Mouse (Mus musculus) hematopoietic stem cell, adult 5-6 weeks (primary cell): ENCODE results near the gene Rarb. TPM values are rescaled to one million over a fixed set of nuclear protein-coding genes. Genes with fewer than 3 reads are reported as not detected.

Experiments used
- ATAC-seq, 2 experiments: fragments of 125-278 bp in 1 of 2; replicated peaks in 1 of 2; 2 replicates each; pipeline ENCODE4 v1.8.0; 2016 to 2017; ENCODE audit warnings: inconsistent platforms in 2 of 2, mild to moderate bottlenecking in 2 of 2, moderate number of reproducible peaks in 2 of 2, low read depth in 1 of 2, moderate TSS enrichment in 1 of 2; ENCODE audit not compliant: low FRiP score in 2 of 2, poor library complexity in 2 of 2, severe bottlenecking in 2 of 2, insufficient read depth in 1 of 2, low TSS enrichment in 1 of 2
- total RNA-seq: library from RNA; stranded (forward); fragments of 172-1452, 232-1000 nt; gene quantifications from 2 replicates; pipeline ENCODE4 v1.2.3, GENCODE M21; 2017

Gene Rarb
- total RNA-seq, 1 experiment from 2014 or later: 0.94 TPM

DNA sequence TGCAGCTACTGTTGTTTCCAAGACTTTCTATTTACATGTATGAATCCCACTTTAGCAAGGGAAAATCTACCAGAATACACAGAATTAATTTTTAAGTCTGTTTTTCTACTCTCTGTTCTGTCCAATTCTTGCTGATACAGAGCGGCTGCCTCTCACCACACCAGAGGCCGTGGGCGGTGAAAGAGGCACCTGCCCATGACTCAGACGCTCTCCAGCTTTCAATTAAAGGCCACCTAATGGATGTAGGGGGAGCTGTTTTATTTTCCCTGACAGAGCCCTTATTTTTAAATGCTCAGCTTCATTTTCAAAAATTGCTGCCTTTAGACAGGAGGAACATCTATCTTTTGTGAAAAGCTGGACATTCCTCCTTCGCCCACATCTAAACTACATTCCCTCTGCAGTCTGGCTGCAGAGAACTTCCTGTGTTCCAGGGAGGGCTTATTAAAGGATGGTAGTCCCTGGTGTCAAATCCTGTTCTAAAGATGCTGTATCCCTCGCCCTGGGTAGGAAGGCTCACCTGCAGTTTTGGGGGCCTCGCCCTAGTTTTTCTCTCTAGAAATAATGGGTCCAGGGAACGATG lies 299.3 kb downstream of the Rarb start:
- ATAC-seq: peak; percentile 62 to 85; a peak in 3 of 4 replicates

DNA sequence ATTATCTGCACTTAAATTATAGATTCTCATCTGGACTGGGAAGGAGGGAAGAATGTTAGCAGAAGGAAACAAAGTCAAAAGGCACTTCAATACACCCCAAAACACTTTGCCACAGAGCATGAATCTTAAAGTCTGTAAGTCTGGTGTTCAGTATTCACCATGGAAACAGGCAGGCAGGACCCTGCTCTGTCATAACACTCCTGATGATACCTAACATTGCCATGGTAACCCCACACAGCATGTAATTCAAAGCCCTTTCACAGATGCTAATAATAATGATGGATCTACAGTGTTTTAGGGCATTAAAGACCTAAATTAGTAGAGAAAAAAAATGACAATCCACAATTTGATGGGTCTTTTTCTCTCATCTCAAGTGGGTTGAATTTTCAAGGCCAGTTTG lies 301.0 kb downstream of the Rarb start:
- no peak for ATAC-seq

GRCm38 (mm10) chr14:16515731-16516130 lies 303.2 kb downstream of the Rarb start:
- no peak for ATAC-seq

DNA sequence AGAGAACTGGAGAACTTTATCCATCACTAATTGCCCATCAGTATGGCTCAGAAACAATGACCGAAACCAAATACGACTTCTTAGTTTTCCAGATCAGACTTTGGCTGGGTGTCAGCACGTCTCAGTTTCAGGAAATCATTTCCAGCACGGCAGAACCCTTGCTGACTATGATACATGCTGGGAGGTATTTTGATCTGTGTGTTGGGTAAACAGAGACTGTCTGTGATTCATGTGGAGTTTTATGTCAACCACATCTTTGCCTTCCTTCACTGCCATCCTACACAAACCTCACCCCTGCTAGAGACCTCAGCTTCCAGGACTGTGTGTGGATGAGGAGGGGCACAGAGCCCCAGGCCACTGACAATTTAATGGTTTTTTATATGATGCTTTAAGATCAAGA lies 308.4 kb downstream of the Rarb start:
- no peak for ATAC-seq

DNA sequence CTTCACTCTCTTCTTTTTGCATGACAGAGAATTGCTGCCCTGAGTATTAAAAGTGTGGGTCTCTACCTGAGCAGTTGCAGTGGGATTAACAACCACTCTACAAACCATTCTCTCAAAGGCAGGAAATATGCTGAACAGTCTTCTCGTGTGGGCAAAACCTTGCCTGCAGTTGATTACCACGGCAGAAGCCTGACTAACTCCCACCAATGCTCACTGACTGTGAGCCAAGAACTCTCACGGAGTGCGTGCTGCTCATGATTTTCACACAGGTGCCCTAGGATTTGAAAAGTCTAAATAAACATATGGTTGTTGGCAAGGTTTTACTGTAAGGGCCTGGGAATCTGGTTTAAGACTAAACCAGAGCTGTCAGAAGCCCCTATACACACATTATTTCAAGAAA lies 309.1 kb downstream of the Rarb start:
- ATAC-seq: no peak

- ATAC-seq: no peak
Measured at GRCm38 (mm10) chr14:16508760-16509159, 310.2 kb downstream of the Rarb start.

GRCm38 (mm10) chr14:16497226-16497661 lies 321.7 kb downstream of the Rarb start:
- no peak for ATAC-seq

DNA sequence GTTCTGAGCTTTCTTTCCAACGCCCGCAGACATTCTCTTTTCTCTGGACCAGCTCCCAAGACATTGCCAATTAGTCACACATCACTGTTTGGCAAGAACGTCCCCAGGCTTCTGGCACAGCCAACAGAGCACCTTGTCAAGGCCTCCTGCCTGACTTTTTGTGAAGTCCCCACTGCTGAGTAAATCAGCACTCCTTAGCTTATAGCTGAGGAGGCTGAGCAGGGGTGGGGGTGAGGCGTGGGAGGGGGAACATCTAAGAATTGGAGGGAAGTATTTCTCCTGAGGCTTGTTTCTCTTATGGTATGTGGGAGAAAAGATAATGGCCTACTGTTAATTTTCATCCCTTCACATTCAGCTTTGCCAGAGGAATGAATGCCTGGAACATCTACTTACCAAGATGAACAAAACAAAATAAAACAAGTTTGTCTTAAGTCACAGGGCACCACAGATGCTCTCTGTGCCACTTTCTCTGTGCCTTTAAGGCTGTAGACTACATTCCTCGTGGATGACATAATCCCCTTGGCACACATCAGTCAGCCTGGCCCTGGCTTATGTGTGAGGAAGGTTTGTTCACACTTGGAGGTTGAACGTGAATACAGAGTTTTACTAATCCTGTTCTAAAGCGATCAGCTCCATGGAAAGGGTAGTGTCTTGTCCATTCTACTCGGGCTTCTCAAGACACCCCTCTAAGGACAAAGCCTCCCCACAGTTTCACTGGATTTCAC lies 335.1 kb downstream of the Rarb start:
- ATAC-seq: no peak

DNA sequence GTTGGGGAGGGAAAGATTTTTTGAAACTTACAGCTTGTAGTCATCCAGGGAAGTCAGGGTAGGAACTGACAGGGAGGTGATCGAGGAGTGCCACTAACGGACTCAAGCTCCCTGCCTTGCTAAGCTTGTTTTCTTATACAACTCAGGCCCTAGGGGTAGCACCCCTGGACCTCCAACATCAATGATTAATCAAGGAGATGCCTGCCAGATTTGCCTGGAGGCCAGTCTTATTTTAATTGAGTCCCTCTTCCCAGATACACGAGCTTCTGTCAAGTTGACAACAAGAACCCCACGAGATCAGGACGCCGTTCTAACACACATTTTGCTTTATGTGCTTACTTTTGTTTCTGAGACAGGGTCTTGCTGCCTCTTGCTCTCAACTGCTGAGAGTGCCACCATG lies 338.3 kb downstream of the Rarb start:
- ATAC-seq: no peak

GRCm38 (mm10) chr14:16479521-16479920 lies 339.4 kb downstream of the Rarb start:
- ATAC-seq: no peak

DNA sequence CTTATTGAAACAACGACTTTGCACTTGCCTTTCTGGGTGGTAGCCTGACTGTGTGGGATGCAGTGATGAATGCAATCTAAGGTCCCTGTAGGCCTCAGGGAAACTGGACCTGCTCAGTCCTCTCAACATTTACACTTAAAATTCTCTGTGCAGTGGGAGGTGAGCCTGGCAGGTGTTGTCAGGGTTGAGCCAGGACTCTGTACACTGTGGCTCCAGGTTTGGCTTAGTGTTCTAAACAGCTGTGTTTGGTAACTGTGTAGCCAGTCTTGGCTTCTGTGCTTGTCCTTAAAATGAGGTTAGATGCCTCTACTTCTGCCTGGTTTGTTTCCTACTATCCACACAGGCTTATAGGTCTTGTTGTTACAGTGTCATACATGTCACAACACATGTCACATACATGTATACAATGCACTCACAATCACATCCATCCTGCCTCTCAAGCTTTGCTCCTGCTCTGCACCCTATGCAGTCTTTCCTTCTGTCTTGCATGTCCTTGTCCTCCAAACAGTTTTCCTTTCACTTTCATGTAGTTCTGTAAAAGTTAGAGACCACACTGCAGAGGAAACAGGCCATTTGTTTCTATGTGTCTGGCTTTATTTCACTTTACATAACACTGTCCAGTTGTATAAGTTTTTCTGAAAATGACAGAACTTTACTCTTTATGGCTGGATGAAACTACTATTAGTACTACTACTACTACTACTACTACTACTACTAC lies 340.2 kb downstream of the Rarb start:
- ATAC-seq: peak; percentile 83 to 89

DNA sequence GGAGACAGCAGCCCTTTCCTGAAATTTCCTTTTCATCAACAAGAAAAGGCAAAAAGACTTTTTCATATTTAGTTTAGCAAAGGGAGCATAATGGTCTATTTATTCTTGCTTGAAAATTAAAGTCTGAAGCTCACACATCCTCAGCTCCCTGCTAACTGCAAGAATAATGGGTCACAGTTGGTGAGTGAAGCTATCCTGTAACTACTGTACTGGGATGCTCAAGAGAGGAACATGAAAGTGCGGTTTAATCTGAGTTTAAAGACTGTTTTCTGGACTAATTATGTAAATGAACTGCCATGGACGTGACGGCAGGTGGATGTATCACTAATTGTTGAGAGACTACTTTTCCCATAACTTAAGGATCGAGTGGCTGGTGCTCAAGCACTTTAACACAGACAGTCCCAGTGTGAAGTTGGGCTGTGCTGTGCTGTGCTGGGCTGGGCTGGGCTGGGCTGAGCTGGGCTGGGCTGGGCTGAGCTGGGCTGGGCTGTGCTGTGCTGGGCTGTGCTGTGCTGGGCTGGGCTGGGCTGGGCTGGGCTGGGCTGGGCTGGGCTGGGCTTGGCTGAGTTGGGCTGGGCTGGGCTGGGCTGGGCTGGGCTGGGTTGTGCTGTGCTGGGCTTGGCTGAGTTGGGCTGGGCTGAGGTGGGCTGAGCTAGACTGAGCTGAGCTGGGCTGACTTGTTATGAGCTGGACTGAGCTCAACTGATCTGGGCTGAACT lies 370.5 kb downstream of the Rarb start:
- ATAC-seq: peak; percentile 51 to 52; a peak in 2 of 4 replicates

DNA sequence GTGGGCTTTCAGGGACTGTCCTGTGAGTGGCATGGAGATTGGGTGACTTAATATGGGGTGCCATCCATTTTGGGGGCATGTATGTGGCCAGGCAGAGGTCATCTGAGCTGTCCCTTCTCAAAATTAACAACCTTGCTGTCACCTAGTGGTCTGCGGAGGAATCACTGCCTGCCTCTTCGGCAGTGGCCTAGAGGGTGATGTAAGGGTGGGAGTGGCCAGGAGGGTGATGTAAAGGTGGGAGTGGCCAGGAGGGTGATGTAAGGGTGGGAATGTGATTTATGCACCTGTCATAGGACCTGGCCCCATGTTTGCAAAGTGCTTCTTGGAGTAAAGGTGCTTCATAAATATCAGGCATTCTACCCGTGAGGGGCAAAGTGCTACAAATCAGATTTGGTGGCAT lies 371.4 kb downstream of the Rarb start:
- peak; percentile 78 to 84 for ATAC-seq

DNA sequence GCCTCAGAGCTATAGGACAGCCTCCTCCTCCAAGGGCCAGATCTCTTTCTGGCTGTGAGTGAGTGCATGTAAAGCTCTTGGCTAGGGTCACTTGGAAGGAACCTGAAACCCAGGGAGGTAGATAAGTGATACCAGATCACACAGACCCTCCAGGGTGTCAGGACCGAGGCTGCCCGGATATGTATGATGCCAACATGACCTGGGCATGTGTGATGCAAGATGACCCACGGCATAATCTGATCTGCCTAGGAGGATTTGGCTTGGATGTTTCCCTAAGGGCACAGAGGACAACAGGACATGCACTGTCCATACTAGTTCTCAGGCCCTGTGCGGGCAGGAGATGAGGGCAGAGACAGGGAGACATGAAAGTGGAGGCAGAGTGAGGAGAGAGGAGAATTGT lies 374.1 kb downstream of the Rarb start:
- ATAC-seq: no peak

DNA sequence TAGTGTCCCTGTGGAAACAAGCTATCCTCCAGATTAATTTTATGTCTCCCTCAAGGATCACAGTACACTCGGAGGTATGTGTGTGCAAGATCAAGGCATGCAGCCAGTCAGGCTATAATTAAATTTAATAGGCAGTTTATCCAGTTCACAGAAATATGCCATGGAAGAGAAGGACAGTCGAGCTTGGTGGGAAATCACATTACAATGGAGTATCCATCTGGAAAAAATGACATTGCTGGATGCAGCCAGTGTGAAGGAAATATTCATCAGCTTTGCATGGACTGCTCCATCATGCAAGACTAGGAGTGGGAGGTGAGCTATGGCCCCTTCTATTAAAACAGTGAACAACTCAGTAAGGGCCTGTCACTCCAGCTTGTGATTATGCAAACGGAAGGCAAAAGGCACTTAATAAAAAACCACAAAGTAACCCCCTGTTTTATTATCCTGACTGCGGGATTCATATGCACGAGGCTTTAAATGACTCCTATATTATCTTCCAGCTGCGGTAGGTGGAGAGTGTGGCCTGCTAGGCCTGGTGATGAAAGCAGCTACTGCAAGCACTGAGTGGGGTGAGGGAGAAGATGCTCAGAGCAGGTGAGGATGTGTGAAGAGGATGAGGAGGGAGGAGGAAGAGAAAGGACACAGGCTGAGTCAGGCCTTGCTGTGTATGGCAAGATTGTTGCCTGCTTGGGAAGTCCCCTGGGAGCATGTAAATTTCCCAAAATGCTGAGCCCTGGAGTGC lies 379.4 kb downstream of the Rarb start:
- ATAC-seq: no peak

DNA sequence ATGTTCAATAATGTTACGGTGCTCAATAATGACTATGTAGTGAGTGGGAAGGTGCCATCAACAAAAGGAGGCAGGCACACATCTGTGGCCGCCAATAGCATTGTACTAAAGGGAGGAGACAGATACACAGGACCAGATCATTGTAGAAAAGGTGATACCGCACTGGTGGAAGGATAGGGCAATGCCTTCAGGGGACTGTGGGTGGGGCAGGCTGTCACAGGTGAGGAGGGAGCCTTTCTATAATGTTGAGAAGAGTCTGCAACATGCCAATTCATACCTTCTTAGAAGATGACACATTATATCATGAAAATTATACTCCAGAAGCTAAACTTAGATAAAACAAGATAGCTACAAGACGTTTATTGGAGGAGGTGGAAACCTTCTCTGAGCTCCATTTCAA lies 381.6 kb downstream of the Rarb start:
- no peak for ATAC-seq

- peak; percentile 81 to 85 for ATAC-seq
Measured at GRCm38 (mm10) chr14:16434396-16435171, 384.4 kb downstream of the Rarb start.
